Mouse (Mus musculus) myocyte (in vitro differentiated cells): Measurements from ENCODE around the gene Cyp4f13. TPM values are rescaled to one million over a fixed set of nuclear protein-coding genes. Genes with fewer than 3 reads are reported as not detected.

ENCODE experiments used
- H3K27me3 ChIP-seq: one replicate; pipeline ENCODE4 v1.6.1; 2011; ENCODE audit not compliant: control insufficient read depth, insufficient read depth, insufficient read length
- H3K36me3 ChIP-seq: one replicate; pipeline ENCODE4 v1.6.1; 2011; ENCODE audit not compliant: control insufficient read depth, insufficient read depth
- H3K4me2 ChIP-seq: one replicate; pipeline ENCODE4 v1.6.1; 2011; ENCODE audit warnings: low read depth, control low read depth
- H3K4me3 ChIP-seq: one replicate; pipeline ENCODE4 v1.5.1; 2011; ENCODE audit warnings: mild to moderate bottlenecking, control low read depth, moderate library complexity
- H3K79me2 ChIP-seq: one replicate; pipeline ENCODE4 v1.6.1; 2011; ENCODE audit not compliant: control insufficient read depth, insufficient read depth
- H3ac ChIP-seq: one replicate; pipeline ENCODE4 v1.6.1; 2011; ENCODE audit not compliant: control insufficient read depth, insufficient read length
- CEBPB ChIP-seq: IDR thresholded peaks from 2 replicates; pipeline ENCODE4 v1.6.1; 2011; ENCODE audit warnings: mild to moderate bottlenecking, moderate library complexity; ENCODE audit not compliant: poor library complexity, insufficient read depth, severe bottlenecking
- E2F4 ChIP-seq: IDR thresholded peaks from one replicate; pipeline ENCODE4 v1.6.1; 2011; ENCODE audit warnings: mild to moderate bottlenecking, control low read depth, moderate library complexity; ENCODE audit not compliant: insufficient read depth
- MAX ChIP-seq: IDR thresholded peaks from one replicate; pipeline ENCODE4 v1.6.1; 2011; ENCODE audit warnings: low read depth, mild to moderate bottlenecking, control low read depth
- MYOD1 ChIP-seq, 3 experiments: IDR thresholded peaks; one replicate each; pipeline ENCODE4 v1.6.1; 2011; ENCODE audit warnings: control low read depth in 2 of 3, low read depth in 2 of 3, mild to moderate bottlenecking in 2 of 3, moderate library complexity in 1 of 3; ENCODE audit not compliant: insufficient read length in 2 of 3, control insufficient read depth in 1 of 3
- MYOG ChIP-seq, 3 experiments: IDR thresholded peaks; one replicate each; pipeline ENCODE4 v1.6.1; 2011; ENCODE audit warnings: control low read depth in 2 of 3, low read depth in 2 of 3, mild to moderate bottlenecking in 2 of 3; ENCODE audit not compliant: insufficient read length in 2 of 3, control insufficient read depth in 1 of 3, insufficient read depth in 1 of 3
- POLR2A ChIP-seq: IDR thresholded peaks from one replicate; pipeline ENCODE4 v1.6.1; 2011; ENCODE audit warnings: low read depth, mild to moderate bottlenecking, control low read depth, moderate library complexity; ENCODE audit not compliant: insufficient read length
- POLR2AphosphoS2 ChIP-seq: IDR thresholded peaks from one replicate; pipeline ENCODE4 v1.6.1; 2011; ENCODE audit warnings: low read depth, control low read depth; ENCODE audit not compliant: insufficient read length
- REST ChIP-seq: IDR thresholded peaks from one replicate; pipeline ENCODE4 v1.6.1; 2011; ENCODE audit warnings: mild to moderate bottlenecking, control low read depth, moderate library complexity; ENCODE audit not compliant: insufficient read depth, insufficient read length
- SRF ChIP-seq: IDR thresholded peaks from one replicate; pipeline ENCODE4 v1.6.1; 2011; ENCODE audit warnings: low read depth; ENCODE audit not compliant: control insufficient read depth, insufficient read length
- TCF12 ChIP-seq: IDR thresholded peaks from one replicate; pipeline ENCODE4 v1.6.1; 2011; ENCODE audit warnings: mild to moderate bottlenecking, control low read depth; ENCODE audit not compliant: poor library complexity, insufficient read depth, severe bottlenecking
- TCF3 ChIP-seq: IDR thresholded peaks from one replicate; pipeline ENCODE4 v1.6.1; 2011; ENCODE audit warnings: low read depth, control low read depth; ENCODE audit not compliant: insufficient read length
- USF1 ChIP-seq: IDR thresholded peaks from one replicate; pipeline ENCODE4 v1.6.1; 2011; ENCODE audit warnings: low read depth, mild to moderate bottlenecking, control low read depth, moderate library complexity
- polyA plus RNA-seq: library from polyadenylated mRNA; unstranded; fragments of >200 nt; fragmentation: generic; extraction: Trizol; gene quantifications from one replicate; pipeline ENCODE4 v1.2.1, GENCODE M21; 2012; ENCODE audit warnings: missing spikeins

Gene Cyp4f13
- polyA plus RNA-seq, 1 experiment: 6.1 TPM

DNA sequence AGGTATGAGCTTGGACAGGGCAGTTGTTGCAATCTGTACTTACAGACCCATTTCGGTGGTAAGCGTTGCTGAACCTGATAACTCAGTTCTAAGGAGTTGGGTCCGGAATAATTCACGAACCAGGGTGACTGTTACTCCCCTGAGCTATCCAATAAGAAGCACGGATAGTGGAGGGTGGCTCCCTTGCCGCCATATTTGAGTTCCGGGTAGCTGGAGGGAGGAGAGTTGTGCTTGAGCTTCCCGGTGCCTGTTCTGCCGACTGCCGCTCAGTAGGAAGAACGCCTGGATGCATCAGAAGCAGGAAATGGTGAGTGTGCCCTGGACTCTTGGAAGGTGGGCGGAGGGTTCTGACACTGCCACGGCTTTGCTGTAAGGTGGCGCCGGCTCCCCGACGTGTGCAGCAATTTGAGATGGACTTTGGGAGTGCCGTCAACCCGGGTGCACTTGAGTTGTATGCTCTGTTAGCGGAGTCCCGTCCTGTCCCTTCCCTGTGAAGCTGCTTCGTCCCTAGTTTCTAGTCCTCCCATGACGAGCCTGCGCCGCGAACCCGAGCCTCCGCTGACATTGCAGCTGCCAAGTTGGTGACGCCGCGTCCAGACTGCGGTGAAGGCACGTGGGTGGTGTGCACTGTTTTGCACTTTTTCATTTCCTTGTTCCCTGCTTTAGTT is 18.6 kb upstream of the Cyp4f13 start, which contains the start of gene Zfp472:
Gene Zfp472, plus strand, starts transcription at position 192 of the 668 bp plus-strand sequence.
- peaks cover 32% of the 10 kb centered on the region for H3K79me2 ChIP-seq
- H3K36me3 ChIP-seq: no peaks in the 10 kb centered on the region
- H3K4me3 ChIP-seq: peak within 1 kb of the TSS; percentile 73
- peak within 1 kb of the TSS; percentile 8 for H3ac ChIP-seq
- TF ChIP-seq TCF3 (no peak), POLR2AphosphoS2 (no peak), MAX (no peak), CEBPB (no peak), MYOG (IDR thresholded peaks at IDR 0.05; ENCODE audit: control insufficient read depth in 1 of 3, insufficient read depth in 1 of 3, insufficient read length in 2 of 3, low read depth in 2 of 3) (peak in 2 of 3 experiments; percentile 27 to 56), POLR2A (peak; percentile 17), SRF (no peak), MYOD1 (IDR thresholded peaks at IDR 0.05; ENCODE audit: control insufficient read depth in 1 of 3, insufficient read length in 2 of 3, low read depth in 2 of 3) (peak in 1 of 3 experiments; percentile 73), TCF12 (no peak), E2F4 (peak; percentile 93), USF1 (peak; percentile 2), REST (no peak)
- H3K4me2 ChIP-seq: peak within 1 kb of the TSS; percentile 96
- H3K27me3 ChIP-seq: no peaks in the 10 kb centered on the region

DNA sequence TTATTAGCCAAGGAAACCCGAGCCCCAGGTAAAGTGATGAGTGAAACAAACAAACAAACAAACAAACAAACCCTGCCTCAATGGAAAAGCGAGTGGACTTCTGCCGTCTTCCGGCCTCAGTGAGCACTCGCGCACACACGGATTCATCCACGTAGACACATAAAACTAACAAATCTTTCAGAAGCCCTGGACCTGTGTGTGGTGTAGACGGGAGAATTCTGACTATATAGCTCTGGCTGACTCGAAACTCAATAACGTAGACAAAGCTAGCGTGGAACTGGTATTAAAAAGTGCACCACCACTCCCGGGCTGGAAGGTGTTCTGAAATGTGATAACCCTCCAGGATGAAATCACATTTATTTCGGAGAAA is 18.0 kb upstream of the Cyp4f13 start:
- H3K79me2 ChIP-seq: peaks cover 31% of the 10 kb centered on the region
- H3K4me3 ChIP-seq: peak overlapping the region; percentile 73
- no peaks in the 10 kb centered on the region for H3K36me3 ChIP-seq
- H3K4me2 ChIP-seq: peak overlapping the region; percentile 82
- peak overlapping the region; percentile 8 for H3ac ChIP-seq
- H3K27me3 ChIP-seq: no peaks in the 10 kb centered on the region
- TF ChIP-seq CEBPB (no peak), E2F4 (no peak), SRF (no peak), MYOG (IDR thresholded peaks at IDR 0.05; ENCODE audit: control insufficient read depth in 1 of 3, insufficient read depth in 1 of 3, insufficient read length in 2 of 3, low read depth in 2 of 3) (no peak), USF1 (no peak), REST (no peak), MAX (no peak), POLR2AphosphoS2 (no peak), POLR2A (no peak)

DNA sequence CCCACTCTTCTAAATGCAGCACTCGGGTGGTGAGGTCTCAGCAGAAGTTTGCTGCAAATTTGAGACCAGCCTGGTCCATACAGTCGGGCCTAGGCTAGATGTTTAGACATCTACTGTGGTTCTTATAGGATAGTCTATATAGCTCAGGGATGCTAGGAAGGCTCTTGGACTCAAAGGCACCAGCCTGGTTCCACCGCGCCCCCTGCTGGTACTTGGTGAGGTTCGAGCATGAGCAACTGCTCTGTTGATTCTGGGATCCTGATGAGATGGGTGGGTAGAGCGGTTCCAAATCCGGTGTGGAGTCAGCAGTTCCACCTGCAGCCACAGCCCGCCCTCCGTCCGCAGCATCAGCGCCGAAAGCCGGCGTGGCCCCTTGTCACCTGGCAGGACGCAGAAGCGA is 4.2 kb upstream of the Cyp4f13 start:
- Histone ChIP-seq H3K36me3 (no peaks in the 10 kb centered on the region), H3K4me3 (no peak overlapping the region), H3ac (no peak overlapping the region), H3K4me2 (no peak overlapping the region), H3K79me2 (no peaks in the 10 kb centered on the region), H3K27me3 (no peaks in the 10 kb centered on the region)
- TF ChIP-seq MYOG (IDR thresholded peaks at IDR 0.05; ENCODE audit: control insufficient read depth in 1 of 3, insufficient read depth in 1 of 3, insufficient read length in 2 of 3, low read depth in 2 of 3): no peak
- TF ChIP-seq REST: no peak
- no peak for TF ChIP-seq MAX
- TF ChIP-seq TCF3: no peak
- no peak for TF ChIP-seq CEBPB
- TF ChIP-seq MYOD1 (IDR thresholded peaks at IDR 0.05; ENCODE audit: control insufficient read depth in 1 of 3, insufficient read length in 2 of 3, low read depth in 2 of 3): no peak
- TF ChIP-seq SRF: no peak
- TF ChIP-seq POLR2AphosphoS2: no peak
- TF ChIP-seq POLR2A: no peak
- TF ChIP-seq TCF12: no peak
- no peak for TF ChIP-seq USF1
- TF ChIP-seq E2F4: no peak

DNA sequence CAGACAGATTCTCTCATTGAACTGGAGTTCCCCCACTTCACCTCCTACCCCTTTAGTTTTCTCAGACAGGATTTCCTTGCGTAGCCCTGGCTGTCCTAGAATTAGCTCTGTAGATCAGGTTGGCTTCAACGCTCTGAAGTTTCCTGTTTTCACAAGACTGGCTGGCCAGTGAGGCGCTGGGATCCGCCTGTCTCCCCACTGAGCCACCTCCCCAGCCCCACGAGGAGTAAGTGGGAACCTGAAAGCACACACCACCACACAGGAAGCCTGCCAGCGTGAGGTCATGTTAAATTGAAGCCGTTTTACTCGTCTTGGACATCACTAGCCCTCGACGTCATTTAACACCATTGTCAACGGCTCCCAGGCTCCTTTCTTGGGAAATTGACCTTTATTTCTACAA is 3.8 kb upstream of the Cyp4f13 start:
- Histone ChIP-seq H3K27me3 (no peaks in the 10 kb centered on the region), H3K36me3 (no peaks in the 10 kb centered on the region), H3K79me2 (no peaks in the 10 kb centered on the region), H3K4me2 (no peak overlapping the region), H3K4me3 (no peak overlapping the region), H3ac (no peak overlapping the region)
- TF ChIP-seq MAX (no peak), TCF3 (no peak), USF1 (no peak), TCF12 (no peak), CEBPB (no peak), MYOD1 (IDR thresholded peaks at IDR 0.05; ENCODE audit: control insufficient read depth in 1 of 3, insufficient read length in 2 of 3, low read depth in 2 of 3) (no peak), REST (no peak), POLR2AphosphoS2 (no peak), POLR2A (no peak), E2F4 (no peak), SRF (no peak), MYOG (IDR thresholded peaks at IDR 0.05; ENCODE audit: control insufficient read depth in 1 of 3, insufficient read depth in 1 of 3, insufficient read length in 2 of 3, low read depth in 2 of 3) (no peak)
